Mouse (Mus musculus) kidney, postnatal 36 days (tissue): ENCODE data around the gene Mpp3.

Experiments used
- DNase-seq, 2 experiments: peaks; one replicate each; pipeline ENCODE4 v3.0.0; 2021 to 2022; ENCODE audit warnings: mixed read lengths in 2 of 2

The Mpp3 gene

GRCm38 (mm10) chr11:102037789-102038188 lies 9.5 kb upstream of the Mpp3 start:
- DNase-seq: no peak

- no peak for DNase-seq
Observed at GRCm38 (mm10) chr11:102036336-102036735, 8.1 kb upstream of the Mpp3 start.

DNA sequence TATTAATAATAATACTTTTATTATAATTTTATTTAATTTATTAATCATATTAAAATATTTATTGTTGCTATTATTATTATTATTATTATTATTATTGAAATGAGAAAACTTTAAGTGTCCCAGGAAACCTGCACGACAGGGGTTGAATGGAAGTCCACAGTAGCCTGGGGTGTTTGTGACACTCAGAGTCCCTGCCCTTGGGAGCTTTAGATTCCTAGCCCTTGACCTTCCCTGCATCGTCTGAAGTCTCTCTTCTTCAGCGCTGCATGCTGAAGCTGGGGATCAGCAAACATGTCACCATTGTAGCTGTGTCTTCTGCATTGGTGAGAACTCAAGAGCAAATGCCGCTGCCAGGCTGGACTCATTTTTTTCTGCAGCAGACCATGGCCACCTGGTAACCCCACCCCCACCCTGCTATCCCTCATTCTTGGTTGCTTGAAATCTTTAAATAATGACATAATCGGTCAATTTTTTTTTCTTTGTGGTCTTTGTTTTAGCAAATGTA lies 7.2 kb upstream of the Mpp3 start:
- no peak for DNase-seq

DNA sequence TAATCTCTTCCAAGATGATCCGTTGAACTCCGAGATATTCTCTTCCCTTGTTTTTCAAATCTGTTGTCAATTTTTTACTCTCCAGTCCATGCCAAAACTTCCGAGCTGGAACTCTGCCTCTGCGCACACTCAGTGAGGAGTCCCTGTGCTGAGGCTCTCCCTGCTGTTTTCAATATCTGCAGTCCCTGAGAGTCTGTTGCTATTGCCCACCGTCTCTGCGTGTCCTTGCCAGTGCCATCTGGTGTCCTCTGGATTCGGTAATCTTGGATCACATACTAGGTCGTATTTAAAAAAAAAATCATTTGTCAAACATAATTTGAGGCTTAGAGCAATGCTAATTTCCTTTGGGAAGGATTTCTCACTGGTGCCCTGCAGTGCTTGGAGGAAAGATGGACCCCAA lies 6.6 kb upstream of the Mpp3 start:
- no peak for DNase-seq

DNA sequence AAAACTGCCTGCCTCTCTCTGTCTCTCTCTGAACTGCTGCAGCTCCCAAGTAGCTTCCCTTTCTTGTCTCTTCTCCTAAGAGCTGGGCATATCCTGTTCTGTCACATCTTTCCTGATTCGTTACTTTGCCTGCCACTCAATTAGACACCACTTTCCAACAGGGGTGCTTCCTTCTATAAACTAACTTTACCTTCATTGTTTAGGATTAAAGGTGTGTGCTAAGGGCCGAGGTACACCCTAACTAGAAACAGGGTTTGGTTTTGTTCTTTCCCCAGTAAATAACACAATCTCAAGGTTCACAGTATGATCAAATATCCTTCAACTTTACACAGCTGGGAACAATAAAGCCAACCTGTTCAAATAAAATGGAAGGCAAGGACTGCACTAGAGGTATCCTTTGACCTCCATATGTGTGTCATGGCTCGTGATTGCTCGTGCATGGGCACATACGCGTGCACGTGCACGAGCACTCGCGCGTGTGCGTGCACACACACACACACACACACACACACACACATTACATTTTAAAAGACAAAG lies 4.9 kb upstream of the Mpp3 start:
- DNase-seq: no peak

DNA sequence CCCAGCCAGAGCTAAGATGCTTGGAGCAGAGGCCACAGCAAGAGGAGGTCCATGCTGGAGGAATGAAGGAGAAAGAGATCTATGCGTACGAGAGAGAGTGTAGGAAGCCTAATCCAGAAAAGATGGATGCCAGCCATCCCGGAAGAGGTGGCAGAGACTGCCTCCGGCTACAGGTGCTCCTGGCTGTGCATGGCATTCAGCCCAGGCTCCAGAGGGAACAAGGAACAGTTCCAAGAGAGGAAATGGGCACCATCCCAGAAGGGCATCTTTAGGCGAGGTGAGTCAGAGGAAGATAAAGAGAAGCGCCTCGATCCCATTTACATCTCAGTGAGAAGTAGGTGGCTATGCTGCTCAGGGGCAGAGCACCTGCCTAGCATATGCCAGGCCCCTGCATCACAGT lies 2.9 kb upstream of the Mpp3 start:
- DNase-seq: no peak

- no peak for DNase-seq
Observed at GRCm38 (mm10) chr11:102029966-102030365, 1.7 kb upstream of the Mpp3 start.

- no peak for DNase-seq
Observed at GRCm38 (mm10) chr11:102029304-102029703, 1.0 kb upstream of the Mpp3 start.

DNA sequence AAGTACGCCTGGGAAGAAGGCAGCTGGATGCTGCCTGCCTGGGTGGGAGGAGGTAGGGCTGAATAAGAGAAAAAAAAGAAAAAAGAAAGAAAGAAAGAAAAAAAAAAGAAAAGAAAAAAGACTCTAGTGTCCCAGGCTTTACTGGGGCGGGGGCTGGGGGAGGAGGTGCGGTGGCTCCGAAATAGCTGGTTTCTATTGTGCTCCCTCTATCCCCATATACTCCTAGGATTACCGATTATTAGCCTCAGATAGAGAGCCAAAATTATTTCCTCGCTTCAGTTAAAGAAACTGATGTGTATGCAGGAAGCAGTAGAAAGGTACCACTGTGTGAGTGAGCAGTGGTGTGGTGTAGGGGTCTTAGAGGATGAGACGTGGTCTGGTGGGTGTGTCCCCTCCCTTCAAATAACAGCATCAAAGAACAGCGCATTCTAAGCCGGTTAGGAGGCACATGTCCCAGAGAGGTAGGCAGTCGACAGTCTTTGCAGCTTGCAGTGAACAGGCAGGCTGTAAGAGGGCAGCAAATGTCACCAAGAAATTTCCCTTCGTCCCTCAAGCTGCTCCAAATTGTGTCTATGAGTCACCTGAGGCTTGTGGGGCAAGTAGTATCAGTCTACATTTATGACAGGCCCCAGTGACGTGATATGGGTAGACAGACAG lies 772 bp downstream of the Mpp3 start:
- DNase-seq: no peak

DNA sequence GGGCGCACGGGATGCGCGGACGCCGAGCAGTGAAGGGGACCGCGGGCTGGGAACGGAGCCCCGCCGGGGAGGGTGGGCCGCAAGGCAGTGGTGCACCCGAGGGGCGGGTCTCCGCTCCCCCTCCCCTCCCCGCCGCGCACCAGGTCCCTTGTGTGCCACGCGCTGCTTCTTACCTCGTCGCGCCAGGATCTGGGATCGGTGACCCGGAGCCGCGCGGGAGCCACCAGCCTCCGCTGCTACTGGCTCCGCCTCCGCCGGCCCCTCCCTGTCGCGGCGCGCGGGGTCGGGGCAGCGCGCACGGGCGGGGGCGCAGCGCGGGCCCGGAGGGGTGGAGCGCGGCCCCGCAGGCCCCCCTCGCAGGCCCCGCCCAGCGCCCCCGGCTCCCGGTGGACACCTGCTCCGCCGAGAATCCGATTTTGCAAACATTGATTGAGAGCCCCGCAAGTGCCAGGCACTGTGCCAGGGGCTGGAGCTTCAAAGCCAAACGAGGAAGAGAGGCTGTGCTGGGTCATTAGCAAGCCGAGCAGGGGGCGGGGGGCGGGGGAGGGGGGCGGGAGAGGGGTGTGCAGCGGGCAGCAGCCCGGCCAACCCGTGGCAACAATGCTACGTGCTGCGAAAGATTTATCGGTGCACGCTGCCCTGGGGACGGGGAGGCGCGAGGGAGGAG lies 1.4 kb downstream of the Mpp3 start:
- peak; percentile 76 to 82 for DNase-seq

DNA sequence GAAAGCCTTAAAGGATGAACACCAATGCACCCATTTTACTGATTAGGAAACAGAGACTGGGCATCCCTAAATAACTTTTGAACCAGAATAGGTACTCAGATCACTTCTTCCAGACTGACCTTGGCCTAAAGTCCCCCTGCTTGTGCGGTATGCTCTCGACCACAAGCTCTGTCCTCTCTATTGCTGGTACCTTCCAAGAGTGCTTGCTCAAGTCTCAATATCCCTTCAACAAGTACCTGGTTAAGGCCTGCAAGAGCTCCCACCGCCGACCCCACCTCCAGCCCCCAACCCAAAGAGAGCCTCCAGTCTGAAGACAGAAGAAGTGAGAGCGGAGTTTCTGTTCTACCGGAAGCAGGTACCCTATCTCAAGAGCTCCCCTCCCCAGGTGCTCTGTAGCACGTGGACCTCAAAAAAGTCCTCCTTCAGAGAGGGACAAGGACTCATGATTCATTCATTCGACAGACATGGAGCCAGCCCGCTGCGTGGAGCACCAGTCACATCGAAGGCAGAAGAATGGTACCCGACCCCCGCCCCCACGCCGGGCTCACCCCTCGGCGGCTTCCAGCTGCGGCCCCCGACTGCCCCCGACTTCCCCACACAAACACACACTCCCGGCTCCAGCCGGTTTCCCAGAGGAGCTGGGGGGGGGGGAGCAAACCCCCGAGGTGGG lies 2.1 kb downstream of the Mpp3 start:
- no peak for DNase-seq

DNA sequence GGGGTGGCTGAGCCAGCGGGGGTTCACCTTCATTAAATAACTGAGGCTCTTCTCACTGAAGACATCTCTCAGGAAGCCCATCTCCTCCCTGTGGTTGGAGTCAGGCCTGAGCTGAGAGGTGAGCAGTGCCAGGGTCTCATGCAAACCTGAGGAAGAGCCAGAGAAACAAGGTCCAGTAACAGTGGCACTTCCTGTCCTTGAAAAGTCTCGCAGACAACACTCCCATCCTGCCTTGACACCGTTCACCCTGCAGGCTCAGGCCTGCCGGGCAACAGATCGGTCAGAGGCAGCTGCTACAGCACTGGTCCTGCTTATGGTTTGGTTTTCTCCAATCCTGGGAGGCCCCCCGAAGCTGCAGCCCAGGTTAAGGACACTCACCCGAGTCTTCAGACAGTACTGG lies 2.9 kb downstream of the Mpp3 start:
- no peak for DNase-seq

GRCm38 (mm10) chr11:102024875-102025274 lies 3.4 kb downstream of the Mpp3 start:
- DNase-seq: no peak

GRCm38 (mm10) chr11:102024084-102024758 lies 4.0 kb downstream of the Mpp3 start:
- no peak for DNase-seq

DNA sequence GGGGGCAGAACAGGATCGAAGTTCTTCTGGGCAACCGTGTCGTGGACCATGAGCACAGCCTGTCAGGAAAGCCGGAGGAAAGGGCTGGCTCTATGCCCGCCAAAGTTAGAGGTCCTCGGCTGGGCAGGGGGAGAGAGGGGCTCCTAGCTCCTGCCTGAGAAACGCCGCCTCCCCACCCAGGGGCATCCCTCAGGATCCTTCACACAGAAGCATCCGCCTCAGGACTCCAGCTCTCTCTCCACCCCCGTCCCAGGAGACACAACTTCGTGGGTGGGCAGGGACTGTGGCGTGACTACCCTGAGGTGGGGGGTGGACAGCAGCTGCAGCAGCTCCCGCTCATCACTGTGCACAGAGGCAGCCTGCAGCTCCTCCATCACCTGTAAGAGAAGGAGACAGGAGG lies 4.9 kb downstream of the Mpp3 start:
- no peak for DNase-seq

DNA sequence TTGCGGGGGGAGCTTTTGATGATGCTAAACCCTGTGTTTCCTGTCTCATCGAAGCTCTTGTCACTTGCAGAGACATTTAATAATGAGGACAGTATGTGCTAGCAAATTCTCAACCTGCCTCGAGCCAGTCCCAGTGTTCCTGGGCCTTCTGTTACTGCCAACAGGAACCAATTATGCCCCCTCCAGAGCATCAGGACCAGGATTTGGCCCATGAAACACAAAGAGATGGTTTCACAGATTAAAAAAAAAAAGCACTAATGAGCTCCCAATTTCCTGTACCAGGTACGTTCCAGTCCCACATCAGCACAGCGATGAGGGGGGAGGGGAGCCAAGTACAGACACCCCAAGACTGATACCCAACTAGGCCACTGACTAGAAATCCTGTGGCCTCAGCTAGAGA lies 7.1 kb downstream of the Mpp3 start:
- DNase-seq: no peak

DNA sequence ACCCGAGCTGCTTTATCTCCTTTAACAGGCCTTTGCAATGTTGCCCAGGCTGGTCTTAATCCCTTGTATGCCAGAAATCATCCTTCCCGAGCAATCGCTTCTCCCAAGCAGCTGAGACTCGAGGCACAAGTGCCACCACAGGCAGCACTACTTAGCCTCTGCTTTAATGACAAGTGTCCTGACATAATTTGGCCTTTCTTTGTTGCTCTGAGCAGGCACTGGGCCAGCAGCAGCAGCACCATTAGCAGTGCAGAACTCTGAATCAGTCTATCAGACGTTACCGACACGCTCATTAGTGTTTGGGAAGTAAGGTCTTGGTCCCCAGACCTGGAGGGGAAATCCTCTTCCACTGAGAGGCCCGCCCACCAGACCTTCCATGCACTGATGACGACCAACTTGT lies 8.5 kb downstream of the Mpp3 start:
- no peak for DNase-seq

DNA sequence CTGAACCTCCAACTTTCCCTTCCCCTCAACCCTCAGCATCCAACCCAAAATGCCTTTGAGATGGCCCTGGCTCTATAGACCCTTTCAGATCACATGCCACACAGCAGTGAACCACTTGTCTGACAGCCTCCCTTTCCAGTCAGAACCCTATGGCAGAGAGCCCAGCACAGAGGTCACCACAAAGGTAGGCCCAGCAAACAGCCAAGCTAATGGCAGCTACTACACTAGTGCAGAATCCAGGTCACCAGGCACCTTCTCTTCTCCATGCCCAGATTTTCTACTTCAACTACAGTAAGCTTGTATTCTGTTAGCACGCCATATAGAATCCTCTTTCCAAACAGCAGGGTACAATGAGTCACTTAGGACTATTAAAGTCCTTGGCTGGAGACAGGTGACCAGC lies 12.1 kb downstream of the Mpp3 start:
- peak; percentile 26 to 42 for DNase-seq

DNA sequence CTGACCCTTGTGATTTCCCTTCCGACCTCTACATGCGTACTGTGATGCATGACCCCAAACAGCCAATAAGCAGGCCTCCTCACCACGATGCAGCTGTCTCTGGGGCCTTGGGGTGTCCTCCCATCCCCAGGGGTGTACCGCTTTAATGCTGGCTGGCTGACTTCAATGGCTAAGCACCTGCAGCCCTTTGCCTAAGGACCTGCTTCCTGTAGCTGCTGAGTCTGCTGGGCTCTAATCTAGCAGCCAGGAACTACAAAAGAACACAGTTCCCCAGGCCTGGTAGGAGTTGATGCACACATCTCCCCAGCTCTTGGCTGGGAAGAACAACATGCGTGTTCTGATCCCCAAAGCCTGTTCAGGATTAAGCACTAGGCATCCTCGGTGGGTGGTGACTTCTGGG lies 12.8 kb downstream of the Mpp3 start:
- DNase-seq: no peak

- DNase-seq: no peak
Observed at GRCm38 (mm10) chr11:102013201-102013600, 15.1 kb downstream of the Mpp3 start.

DNA sequence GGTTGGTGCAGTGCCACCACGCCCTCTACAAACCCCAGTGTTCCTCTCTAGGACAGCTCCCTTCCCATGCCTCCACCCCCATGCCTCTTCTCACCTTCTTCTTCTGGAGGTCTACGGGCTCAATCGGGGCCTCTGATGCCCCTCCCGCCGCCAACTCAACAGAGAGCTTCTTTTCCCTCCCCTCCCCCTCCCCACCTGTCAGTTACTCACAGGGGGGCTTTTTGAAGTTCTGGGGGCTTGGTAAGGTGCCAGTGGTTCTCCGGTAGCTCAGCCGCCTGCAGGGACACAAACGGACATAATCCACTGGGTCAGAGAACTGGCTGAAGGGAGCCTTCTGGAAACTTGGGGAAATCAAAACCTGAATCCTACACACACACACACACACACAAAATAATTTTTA lies 16.8 kb downstream of the Mpp3 start:
- no peak for DNase-seq

DNA sequence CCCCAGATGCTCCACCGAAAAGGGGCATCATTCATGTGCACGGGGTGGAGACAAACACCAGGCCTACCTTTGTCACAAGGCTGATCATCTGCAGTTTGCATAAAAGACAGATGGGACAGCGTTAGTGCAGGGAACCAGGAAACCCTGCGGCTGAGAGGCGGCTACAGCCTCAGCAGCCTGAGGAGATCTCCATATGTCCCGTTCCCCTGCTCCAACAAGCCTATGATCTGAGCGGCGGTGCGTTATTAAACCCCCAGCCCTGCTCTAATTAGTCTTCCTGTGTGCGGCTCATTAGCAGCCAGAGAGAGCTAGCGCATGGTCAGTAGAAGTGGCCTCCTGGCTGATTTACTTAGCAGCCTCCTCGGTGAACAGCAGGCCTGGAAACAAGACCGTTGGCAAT lies 18.1 kb downstream of the Mpp3 start:
- DNase-seq: no peak

DNA sequence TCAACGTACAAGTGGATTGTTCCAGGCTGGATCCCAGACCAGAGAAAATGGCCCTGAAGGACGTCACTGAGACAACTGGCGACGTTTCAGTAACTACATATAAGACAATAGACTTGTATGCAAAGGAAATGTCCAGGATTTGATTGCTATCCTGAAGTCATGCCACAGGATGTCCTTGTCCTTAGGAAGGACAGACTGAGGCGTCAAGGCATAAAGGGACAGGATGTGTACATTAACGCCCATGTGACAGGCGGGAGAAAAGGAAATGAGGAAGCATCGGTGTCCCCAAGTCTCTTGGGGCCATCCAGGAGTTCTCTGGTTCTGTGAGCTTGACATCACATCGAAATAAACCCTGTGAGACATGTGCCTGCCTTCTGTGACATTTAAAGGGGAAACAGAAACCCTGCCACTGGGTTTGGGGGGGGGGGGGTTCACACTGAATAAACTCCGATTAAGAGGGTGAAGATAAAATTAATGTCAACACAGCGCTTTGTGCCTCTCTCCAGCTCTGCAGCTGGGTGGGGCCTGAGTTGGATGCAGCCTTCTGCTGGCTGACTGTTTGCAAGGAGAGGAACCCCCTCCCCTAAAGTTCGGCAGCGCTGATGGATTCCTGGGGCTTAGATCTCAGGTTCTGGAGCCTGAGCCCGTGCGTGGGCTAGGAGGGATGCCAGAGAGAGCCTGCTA lies 19.2 kb downstream of the Mpp3 start:
- DNase-seq: no peak
